Mouse (Mus musculus): ENCODE results near the gene Ipcef1. TPM values are rescaled to one million over a fixed set of nuclear protein-coding genes. Genes with fewer than 3 reads are reported as not detected.

Gene Ipcef1
- polyA plus RNA-seq, 1 experiment from 2014 or later: 0.73 TPM

DNA sequence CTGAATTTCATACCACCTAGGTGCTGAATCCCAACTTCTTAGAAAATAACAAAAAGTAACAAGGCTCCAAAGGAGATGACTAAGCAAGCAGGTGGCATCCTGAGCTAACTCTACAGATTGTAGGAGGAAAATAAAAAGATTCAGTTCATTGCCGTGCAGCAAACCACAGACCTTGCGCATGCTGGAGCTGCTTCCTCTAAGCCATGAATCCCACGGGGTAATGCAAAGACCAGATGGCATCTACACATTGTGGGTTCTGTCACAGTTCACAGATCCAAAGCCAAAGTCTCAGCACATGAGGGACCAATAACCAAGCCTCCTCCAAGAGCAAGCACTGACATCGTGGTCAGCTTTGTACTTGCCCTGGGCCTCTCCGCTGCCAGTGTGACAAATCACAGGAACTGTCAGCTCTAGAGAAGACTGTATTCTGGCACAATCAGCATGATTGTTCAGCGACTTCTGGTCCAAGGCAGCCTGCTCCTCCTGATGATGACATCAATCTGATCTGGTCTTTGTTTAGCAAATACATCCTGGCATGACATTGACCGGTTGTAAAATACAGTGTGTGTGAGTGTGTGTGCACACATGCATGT is 204.0 kb downstream of the Ipcef1 start:
- no peaks in the 10 kb centered on the region for H3K4me1 ChIP-seq
- ATAC-seq: no peak
- H3K9ac ChIP-seq: no peak overlapping the region
- no peak overlapping the region for H3K27ac ChIP-seq
- H3K4me3 ChIP-seq: no peak overlapping the region
- 53% methylated on average over 7 of the region's 7 CpGs for WGBS (ENCODE audit: insufficient replicate concordance)
- no peaks in the 10 kb centered on the region for H3K9me3 ChIP-seq (replicated peaks)
- H3K4me2 ChIP-seq: no peak overlapping the region
- H3K36me3 ChIP-seq: no peaks in the 10 kb centered on the region
- no peaks in the 10 kb centered on the region for H3K27me3 ChIP-seq (replicated peaks)

DNA sequence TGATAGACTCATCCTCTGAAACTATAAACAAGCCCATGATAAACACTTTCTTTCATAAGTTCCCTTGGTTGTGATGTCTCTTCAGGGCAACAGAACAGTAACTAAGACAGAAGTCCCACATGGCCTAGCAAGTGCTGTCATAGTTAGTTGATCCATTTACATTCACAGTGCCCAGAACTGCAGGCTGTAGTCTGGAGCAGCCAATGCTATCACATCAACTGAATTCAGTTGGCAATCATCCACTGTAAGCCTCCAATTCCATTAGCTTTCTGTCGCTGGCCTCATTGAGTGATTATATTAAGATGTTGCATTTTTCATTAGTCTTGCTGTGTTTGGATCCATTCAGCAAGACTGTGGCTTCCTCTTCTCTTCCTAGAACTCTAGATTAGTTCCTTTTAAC is 206.0 kb downstream of the Ipcef1 start:
- no peak overlapping the region for H3K4me3 ChIP-seq
- no peaks in the 10 kb centered on the region for H3K27me3 ChIP-seq (replicated peaks)
- H3K27ac ChIP-seq: no peak overlapping the region
- no peaks in the 10 kb centered on the region for H3K4me1 ChIP-seq
- no peak overlapping the region for H3K4me2 ChIP-seq
- H3K36me3 ChIP-seq: no peaks in the 10 kb centered on the region
- WGBS (ENCODE audit: insufficient replicate concordance): 77% methylated on average over 1 of the region's 1 CpGs
- H3K9me3 ChIP-seq (replicated peaks): no peaks in the 10 kb centered on the region
- ATAC-seq: no peak
- no peak overlapping the region for H3K9ac ChIP-seq

DNA sequence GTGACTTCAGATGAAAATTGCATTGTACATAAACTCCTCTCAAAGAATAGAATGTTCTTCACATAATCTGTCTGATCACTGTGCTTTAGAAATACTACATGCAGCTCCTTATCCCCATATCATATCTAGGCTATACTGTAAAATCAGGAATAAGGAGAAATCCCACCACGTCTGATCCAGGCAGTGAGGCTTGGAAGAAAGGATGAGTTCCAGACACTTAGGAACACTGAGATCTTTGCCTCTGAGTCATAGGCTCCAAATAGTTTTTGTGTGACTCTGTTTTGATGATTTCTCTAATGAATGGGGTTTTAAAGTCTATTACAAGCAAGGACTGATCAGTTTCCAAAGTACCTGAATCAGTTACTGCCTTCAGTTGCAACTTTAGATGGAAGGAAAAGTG is 210.1 kb downstream of the Ipcef1 start:
- ATAC-seq: no peak
- WGBS (ENCODE audit: insufficient replicate concordance): 50% methylated on average over 1 of the region's 1 CpGs
- no peaks in the 10 kb centered on the region for H3K9me3 ChIP-seq (replicated peaks)

More for the DNA sequence above, 210.1 kb downstream of the Ipcef1 start:
- Histone ChIP-seq H3K4me3 (no peak overlapping the region), H3K4me2 (no peak overlapping the region), H3K4me1 (no peaks in the 10 kb centered on the region), H3K27ac (no peak overlapping the region), H3K9ac (no peak overlapping the region), H3K36me3 (no peaks in the 10 kb centered on the region), H3K27me3 (replicated peaks) (no peaks in the 10 kb centered on the region)

Other genes with a start within 250 kb of the Ipcef1 start
- 4.8 and 5.3 TPM in 2 replicates for gene Cnksr3, start 159.8 kb upstream of the Ipcef1 start, polyA plus RNA-seq (2016; fragmentation: Nextera tagmentation; extraction: Ambion mirVana)